Mouse (Mus musculus) neural tube, embryonic 11.5 days (tissue): ENCODE measurements around the gene Hoxb9. TPM values are rescaled to one million over a fixed set of nuclear protein-coding genes. Genes with fewer than 3 reads are reported as not detected.

Experiments
- ATAC-seq: fragments of 200-750 bp; cut with Nextera tagmentation; 2 replicates; pipeline ENCODE4 v1.8.0; 2017; ENCODE audit warnings: moderate number of reproducible peaks, mild to moderate bottlenecking, moderate TSS enrichment, moderate library complexity; ENCODE audit not compliant: insufficient read depth, low FRiP score, low TSS enrichment
- DNase-seq: peaks from one replicate; pipeline ENCODE4 v3.0.0-alpha.2; 2015; ENCODE audit warnings: low spot score
- H3K27ac ChIP-seq: fragments of 300-500 bp; sonication (generic); 2 replicates; pipeline ENCODE4 v1.5.1; 2014; ENCODE audit warnings: low read depth, mild to moderate bottlenecking, low read length
- H3K27me3 ChIP-seq: fragments of 300-500 bp; sonication (generic); 2 replicates; pipeline ENCODE4 v1.6.1; 2014; ENCODE audit warnings: mild to moderate bottlenecking, low read length, mixed read lengths; ENCODE audit not compliant: control insufficient read depth, insufficient read depth
- H3K36me3 ChIP-seq: fragments of 300-500 bp; sonication (generic); 2 replicates; pipeline ENCODE4 v1.6.1; 2014; ENCODE audit warnings: mild to moderate bottlenecking, low read length, moderate library complexity, mixed read lengths; ENCODE audit not compliant: control insufficient read depth, insufficient read depth
- H3K4me1 ChIP-seq: fragments of 300-500 bp; sonication (generic); 2 replicates; pipeline ENCODE4 v1.6.1; 2014; ENCODE audit warnings: low read length, mixed read lengths; ENCODE audit not compliant: control insufficient read depth, insufficient read depth
- H3K4me2 ChIP-seq: fragments of 300-500 bp; sonication (generic); 2 replicates; pipeline ENCODE4 v1.6.1; 2014; ENCODE audit warnings: low read depth, mild to moderate bottlenecking, moderate library complexity
- H3K4me3 ChIP-seq: fragments of 300-500 bp; sonication (generic); 2 replicates; pipeline ENCODE4 v1.5.1; 2014; ENCODE audit warnings: low read depth, low read length
- H3K9ac ChIP-seq: fragments of 300-500 bp; sonication (generic); 2 replicates; pipeline ENCODE4 v1.6.1; 2014; ENCODE audit warnings: mild to moderate bottlenecking, low read length
- H3K9me3 ChIP-seq: fragments of 300-500 bp; sonication (generic); 2 replicates; pipeline ENCODE4 v1.6.1; 2016; ENCODE audit warnings: low read length; ENCODE audit not compliant: control insufficient read depth
- WGBS: fragments of 180-500 bp; shearing (Covaris S2); extraction: QIAGEN DNeasy Blood & Tissue Kit; methylation state at CpG from one replicate; pipeline ENCODE4 v1.1.7; 2014; 5-methylcytosine and 5-hydroxymethylcytosine counted together
- microRNA counts: library from miRNA; unstranded; fragments of <30 nt; microRNA quantifications from one replicate; lab custom pipeline; 2015
- microRNA-seq: library from miRNA; unstranded; fragments of <30 nt; microRNA quantifications from one replicate; pipeline ENCODE4, GENCODE M21; 2016
- polyA plus RNA-seq: library from polyadenylated mRNA; unstranded; fragments of >200 nt; fragmentation: Nextera tagmentation; extraction: Ambion mirVana; gene quantifications from 2 replicates; pipeline ENCODE4 v1.2.1, GENCODE M21; 2014

Hoxb9 gene
- polyA plus RNA-seq, 1 experiment from 2014 or later, result 67.9 TPM

GRCm38 (mm10) chr11:96322738-96323137, 51.5 kb downstream of the Hoxb9 start:
- WGBS, result 3% methylated on average over 6 of the region's 6 CpGs
- ATAC-seq (no peak), DNase-seq (peak; percentile 65)
- Histone ChIP-seq H3K27me3 (no peaks in the 10 kb centered on the region), H3K4me1 (peaks cover 35% of the 10 kb centered on the region), H3K9ac (peak overlapping the region; percentile 100), H3K4me3 (peak overlapping the region; percentile 96), H3K36me3 (peaks cover 2% of the 10 kb centered on the region; the same call in 1 of the 2 replicates), H3K27ac (peak overlapping the region; percentile 100), H3K4me2 (peak overlapping the region; percentile 100), H3K9me3 (no peaks in the 10 kb centered on the region)

- no peak for ATAC-seq
- Histone ChIP-seq H3K4me2 (peak within 1 kb of the TSS; percentile 100), H3K36me3 (peaks cover 2% of the 10 kb centered on the region; the same call in 1 of the 2 replicates), H3K4me1 (peaks cover 36% of the 10 kb centered on the region), H3K9me3 (no peaks in the 10 kb centered on the region), H3K27ac (peak within 1 kb of the TSS; percentile 100), H3K4me3 (peak within 1 kb of the TSS; percentile 96), H3K9ac (peak within 1 kb of the TSS; percentile 100), H3K27me3 (no peaks in the 10 kb centered on the region)
- WGBS, result 3% methylated on average over 10 of the region's 10 CpGs
- no peak for DNase-seq
Measured at GRCm38 (mm10) chr11:96323154-96323553, 51.9 kb downstream of the Hoxb9 start, which contains the start of gene Hoxb3. TSS of gene Hoxb3 (plus strand) at chr11:96323326.

DNA sequence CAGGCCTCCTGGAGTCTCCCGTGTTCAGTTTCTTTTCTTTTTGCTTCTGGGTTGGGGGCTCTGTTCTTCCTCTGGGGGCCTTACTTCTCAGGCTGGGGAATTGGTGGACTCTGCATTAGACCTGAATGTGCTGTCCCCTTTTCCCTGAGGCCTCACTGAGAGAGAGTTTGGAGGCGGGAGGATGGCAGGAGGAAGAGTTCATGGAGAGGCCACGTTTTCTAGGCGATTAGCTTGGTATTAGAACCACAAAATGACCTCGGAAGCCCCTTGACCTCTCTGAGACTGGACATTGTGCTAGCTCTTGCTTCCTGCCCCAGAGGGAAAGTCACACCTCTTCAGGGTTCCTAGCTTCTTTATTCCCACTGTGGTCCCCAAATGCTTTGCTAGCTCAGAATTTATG, 52.9 kb downstream of the Hoxb9 start:
- peak overlapping the region; percentile 96 for H3K4me3 ChIP-seq
- no peaks in the 10 kb centered on the region for H3K9me3 ChIP-seq
- no peaks in the 10 kb centered on the region for H3K27me3 ChIP-seq
- ATAC-seq, result no peak
- 0% methylated on average over 5 of the region's 5 CpGs for WGBS
- H3K4me2 ChIP-seq, result peak overlapping the region; percentile 100
- peaks cover 2% of the 10 kb centered on the region; the same call in 1 of the 2 replicates for H3K36me3 ChIP-seq
- peak overlapping the region; percentile 100 for H3K27ac ChIP-seq
- peaks cover 42% of the 10 kb centered on the region for H3K4me1 ChIP-seq
- DNase-seq, result peak; percentile 64
- peak overlapping the region; percentile 100 for H3K9ac ChIP-seq

GRCm38 (mm10) chr11:96324965-96325364, 53.7 kb downstream of the Hoxb9 start:
- Histone ChIP-seq H3K4me2 (peak overlapping the region; percentile 100), H3K4me1 (peaks cover 48% of the 10 kb centered on the region), H3K9ac (peak overlapping the region; percentile 100), H3K36me3 (peaks cover 2% of the 10 kb centered on the region; the same call in 1 of the 2 replicates), H3K27ac (peak overlapping the region; percentile 100), H3K4me3 (peak overlapping the region; percentile 96), H3K27me3 (no peaks in the 10 kb centered on the region), H3K9me3 (no peaks in the 10 kb centered on the region)
- WGBS, result 3% methylated on average over 8 of the region's 8 CpGs
- ATAC-seq (no peak), DNase-seq (no peak)

GRCm38 (mm10) chr11:96325747-96326212, 54.5 kb downstream of the Hoxb9 start:
- Histone ChIP-seq H3K27ac (peak overlapping the region; percentile 100), H3K4me1 (peaks cover 54% of the 10 kb centered on the region), H3K4me2 (peak overlapping the region; percentile 100), H3K36me3 (peaks cover 4% of the 10 kb centered on the region), H3K9me3 (no peaks in the 10 kb centered on the region), H3K9ac (peak overlapping the region; percentile 100), H3K27me3 (no peaks in the 10 kb centered on the region), H3K4me3 (peak overlapping the region; percentile 96)
- WGBS, result 3% methylated on average over 22 of the region's 22 CpGs
- peak; percentile 66 for DNase-seq
- ATAC-seq, result no peak

MicroRNAs within 50 kb of the gene (microRNA counts, 519-probe panel; counts per million panel counts)
- microRNA mmu-miR-10a (lab: Ali Mortazavi, UCI) (6,493 counts per million, percentile 98 among the panel's probes with 10 or more counts), microRNA mmu-miR-196a (lab: Ali Mortazavi, UCI) (5,442 counts per million, percentile 93 among the panel's probes with 10 or more counts)

Small RNA genes lying within 50 kb of the gene (microRNA-seq; reads per million reads assigned to microRNA genes)
- gene Mir10a (176,342 reads per million, percentile 100 among the genes with 10 or more reads in this experiment), gene Mir196a-1 (45.6 reads per million, percentile 39 among the genes with 10 or more reads in this experiment)

Other genes with a start within 250 kb of the Hoxb9 start
- not detected in 2 replicates for gene Gip, start 246.9 kb upstream of the Hoxb9 start, polyA plus RNA-seq
- gene Snf8, start 236.6 kb upstream of the Hoxb9 start, polyA plus RNA-seq, result 41.7 and 46.6 TPM in 2 replicates
- gene Ube2z, start 206.1 kb upstream of the Hoxb9 start, polyA plus RNA-seq, result 26.7 and 29.7 TPM in 2 replicates
- gene Atp5g1, start 195.8 kb upstream of the Hoxb9 start, polyA plus RNA-seq, result 551 and 560 TPM in 2 replicates
- not detected in 2 replicates for gene Calcoco2, start 159.5 kb upstream of the Hoxb9 start, polyA plus RNA-seq
- not detected in 2 replicates for gene Ttll6, start 137.7 kb upstream of the Hoxb9 start, polyA plus RNA-seq
- gene Hoxb13, start 77.1 kb upstream of the Hoxb9 start, polyA plus RNA-seq, result 0.33 and 0.35 TPM in 2 replicates
- gene Hoxb8, start 10.4 kb downstream of the Hoxb9 start, polyA plus RNA-seq, result 27.9 and 28.2 TPM in 2 replicates
- 65.5 and 65.9 TPM in 2 replicates for gene Hoxb7, start 15.2 kb downstream of the Hoxb9 start, polyA plus RNA-seq
- 81.4 and 87.2 TPM in 2 replicates for gene Hoxb6, start 21.0 kb downstream of the Hoxb9 start, polyA plus RNA-seq
- 49.0 and 49.1 TPM in 2 replicates for gene Hoxb5, start 31.9 kb downstream of the Hoxb9 start, polyA plus RNA-seq
- gene Hoxb4, start 46.8 kb downstream of the Hoxb9 start, polyA plus RNA-seq, result 3.1 and 3.8 TPM in 2 replicates
- gene Hoxb3, start 51.9 kb downstream of the Hoxb9 start, polyA plus RNA-seq, result 10.3 and 14.2 TPM in 2 replicates
- 88.2 and 89.0 TPM in 2 replicates for gene Hoxb2, start 79.1 kb downstream of the Hoxb9 start, polyA plus RNA-seq
- 15.7 and 17.2 TPM in 2 replicates for gene Hoxb1, start 94.3 kb downstream of the Hoxb9 start, polyA plus RNA-seq
- gene Skap1, start 193.1 kb downstream of the Hoxb9 start, polyA plus RNA-seq, result 1.8 and 2.1 TPM in 2 replicates